Mouse (Mus musculus) liver, adult 2 months (tissue): ENCODE data around the gene Mtf1. TPM values are rescaled to one million over a fixed set of nuclear protein-coding genes. Genes with fewer than 3 reads are reported as not detected.
A peak's percentile ranks its signal among the peaks of the same experiment; 100 is the strongest.

Experiments used
- DNase-seq: peaks from one replicate; pipeline ENCODE4 v3.0.0-alpha.2; 2011; ENCODE audit warnings: low read depth, low spot score; ENCODE audit errors: extremely low read depth
- H3K27ac ChIP-seq: fragments of 200-500 bp; replicated peaks from 2 replicates; pipeline ENCODE4 v1.5.1; 2012; ENCODE audit warnings: low read depth, mild to moderate bottlenecking, control low read depth, inconsistent platforms, low read length; ENCODE audit not compliant: insufficient read depth
- H3K27me3 ChIP-seq: fragments of 200-500 bp; 2 replicates; pipeline ENCODE4 v1.6.1; 2012; ENCODE audit warnings: mild to moderate bottlenecking, moderate library complexity, low read length, inconsistent platforms; ENCODE audit not compliant: control insufficient read depth, insufficient read depth
- H3K36me3 ChIP-seq: fragments of 200-500 bp; 2 replicates; pipeline ENCODE4 v1.6.1; 2012; ENCODE audit warnings: low read length, inconsistent platforms; ENCODE audit not compliant: control insufficient read depth, insufficient read depth
- H3K4me1 ChIP-seq: fragments of 200-500 bp; 2 replicates; pipeline ENCODE4 v1.6.1; 2011; ENCODE audit warnings: low read length; ENCODE audit not compliant: control insufficient read depth, insufficient read depth
- H3K4me3 ChIP-seq: fragments of 200-500 bp; 2 replicates; pipeline ENCODE4 v1.5.1; 2011; ENCODE audit warnings: low read depth, mild to moderate bottlenecking, control low read depth, low read length, moderate library complexity; ENCODE audit not compliant: insufficient read depth
- H3K79me2 ChIP-seq: fragments of 200-500 bp; 2 replicates; pipeline ENCODE4 v1.6.1; 2012; ENCODE audit warnings: inconsistent platforms, mild to moderate bottlenecking, low read length, moderate library complexity; ENCODE audit not compliant: control insufficient read depth, insufficient read depth
- H3K9ac ChIP-seq: fragments of 200-500 bp; 2 replicates; pipeline ENCODE4 v1.6.1; 2012; ENCODE audit warnings: low read depth, mild to moderate bottlenecking, control low read depth, inconsistent platforms, low read length
- CTCF ChIP-seq: fragments of 200-500 bp; IDR thresholded peaks from 2 replicates; pipeline ENCODE4 v1.5.1; 2011; ENCODE audit warnings: low read depth, low read length, control low read depth
- POLR2A ChIP-seq: fragments of 200-500 bp; IDR thresholded peaks from 2 replicates; pipeline ENCODE4 v1.6.1; 2011; ENCODE audit warnings: low read length, control low read depth; ENCODE audit not compliant: insufficient read depth; ENCODE audit errors: extremely low read depth
- WGBS: fragments of 180-500 bp; shearing (Covaris S2); methylation state at CpG from one replicate; pipeline ENCODE4 v1.1.7; 2018; 5-methylcytosine and 5-hydroxymethylcytosine counted together
- polyA plus RNA-seq: library from polyadenylated mRNA; depleted of rRNA; stranded (reverse); fragments of >200 nt; gene quantifications from 2 replicates; pipeline ENCODE4 v1.2.3, GENCODE M21; 2012
- total RNA-seq: library from RNA; depleted of rRNA; stranded (reverse); fragments of >200 nt; gene quantifications from 2 replicates; pipeline ENCODE4 v1.2.3, GENCODE M21; 2014

Gene Mtf1
- total and polyA plus RNA-seq, 2 experiments, result 4.3 to 5.1 TPM

- H3K4me3 ChIP-seq, result peak within 1 kb of the TSS; percentile 87
- TF ChIP-seq POLR2A, result peak; percentile 50; the same call in 1 of the 2 replicates
- peak; percentile 24; the same call in 1 of the 2 replicates for TF ChIP-seq CTCF
- DNase-seq, result peak; percentile 73
- H3K36me3 ChIP-seq, result peaks cover 23% of the 10 kb centered on the region
- no peaks in the 10 kb centered on the region for H3K27me3 ChIP-seq
- under 1% methylated on average over 72 of the region's 90 CpGs for WGBS
- H3K79me2 ChIP-seq, result peaks cover 16% of the 10 kb centered on the region; the same call in 1 of the 2 replicates
- H3K27ac ChIP-seq, result peak within 1 kb of the TSS; percentile 77
- H3K4me1 ChIP-seq, result peaks cover 13% of the 10 kb centered on the region
- peak within 1 kb of the TSS; percentile 97 for H3K9ac ChIP-seq
These were observed 48.5 kb downstream of the Mtf1 start, which contains the start of gene Yrdc for GRCm38 (mm10) chr4:124850261-124850913. TSS of gene Yrdc (plus strand) at chr4:124850679.

GRCm38 (mm10) chr4:124850933-124851658 lies 49.2 kb downstream of the Mtf1 start, which contains the start of gene 1110065P20Rik:
TSS of gene 1110065P20Rik (minus strand) at chr4:124851196.
- TF ChIP-seq POLR2A (no peak), CTCF (no peak)
- Histone ChIP-seq H3K27me3 (no peaks in the 10 kb centered on the region), H3K4me1 (peaks cover 13% of the 10 kb centered on the region), H3K4me3 (peak within 1 kb of the TSS; percentile 87), H3K27ac (peak within 1 kb of the TSS; percentile 77), H3K36me3 (peaks cover 28% of the 10 kb centered on the region), H3K9ac (peak within 1 kb of the TSS; percentile 97), H3K79me2 (peaks cover 16% of the 10 kb centered on the region; the same call in 1 of the 2 replicates)
- WGBS, result under 1% methylated on average over 75 of the region's 75 CpGs
- peak; percentile 60 for DNase-seq

DNA sequence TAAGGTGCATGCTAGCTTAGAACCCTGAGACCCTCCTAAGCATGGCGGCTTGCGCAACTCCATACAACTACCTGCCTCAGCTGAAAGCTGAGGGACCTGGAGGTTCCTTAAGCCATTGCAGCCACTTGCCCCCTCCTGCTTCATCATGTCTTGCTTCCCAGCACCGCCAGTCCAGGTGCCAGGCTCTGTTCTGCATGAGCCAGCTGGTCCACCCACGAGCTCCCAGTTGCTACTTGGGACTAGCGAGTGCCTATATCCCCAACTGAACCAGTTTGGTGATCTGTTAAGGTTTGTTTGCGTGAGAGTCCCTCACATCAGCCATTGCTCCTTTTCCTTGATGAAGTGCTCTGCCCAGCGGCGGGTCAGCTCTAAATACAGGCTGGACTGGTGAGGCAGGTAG lies 54.4 kb downstream of the Mtf1 start:
- peaks cover 28% of the 10 kb centered on the region for H3K36me3 ChIP-seq
- H3K9ac ChIP-seq, result no peak overlapping the region
- TF ChIP-seq CTCF, result no peak
- no peak for TF ChIP-seq POLR2A
- 97% methylated on average over 8 of the region's 8 CpGs for WGBS
- H3K4me3 ChIP-seq, result no peak overlapping the region
- H3K79me2 ChIP-seq, result peaks cover 11% of the 10 kb centered on the region; the same call in 1 of the 2 replicates
- H3K4me1 ChIP-seq, result peaks cover 7% of the 10 kb centered on the region
- no peak for DNase-seq
- H3K27ac ChIP-seq, result no peak overlapping the region
- peaks cover 1% of the 10 kb centered on the region; the same call in 1 of the 2 replicates for H3K27me3 ChIP-seq

- WGBS, result 46% methylated on average over 5 of the region's 5 CpGs
- peaks cover 22% of the 10 kb centered on the region for H3K36me3 ChIP-seq
- H3K27ac ChIP-seq, result no peak overlapping the region
- no peak overlapping the region for H3K9ac ChIP-seq
- no peaks in the 10 kb centered on the region; the same call in 1 of the 2 replicates for H3K4me1 ChIP-seq
- H3K27me3 ChIP-seq, result peaks cover 13% of the 10 kb centered on the region
- DNase-seq, result no peak
- TF ChIP-seq POLR2A (no peak), CTCF (no peak)
- H3K79me2 ChIP-seq, result no peaks in the 10 kb centered on the region
- no peak overlapping the region for H3K4me3 ChIP-seq
These were observed 56.5 kb downstream of the Mtf1 start for GRCm38 (mm10) chr4:124858370-124858769.

DNA sequence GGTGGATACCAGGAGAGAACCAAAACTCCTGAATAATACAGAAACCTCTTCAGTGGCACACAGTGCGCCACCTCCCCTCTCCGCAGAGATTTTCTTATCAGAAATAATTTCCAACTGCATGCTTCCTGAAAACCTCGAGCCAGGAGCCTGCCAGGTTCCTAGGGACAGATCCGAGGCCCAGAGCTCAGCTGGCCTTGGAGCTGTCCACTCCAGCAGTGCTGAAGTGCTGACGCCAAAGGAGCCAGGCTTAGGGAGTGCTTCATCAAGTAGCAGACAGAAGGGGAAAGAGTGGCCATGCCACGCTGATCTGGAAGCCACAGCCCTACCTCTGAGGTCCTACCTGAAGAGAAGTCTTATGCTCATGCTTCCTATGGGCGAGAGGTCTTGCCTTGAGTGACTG lies 58.5 kb downstream of the Mtf1 start:
- Histone ChIP-seq H3K27me3 (peaks cover 13% of the 10 kb centered on the region), H3K9ac (no peak overlapping the region), H3K79me2 (no peaks in the 10 kb centered on the region), H3K36me3 (peaks cover 4% of the 10 kb centered on the region; the same call in 1 of the 2 replicates), H3K4me1 (no peaks in the 10 kb centered on the region; the same call in 1 of the 2 replicates), H3K27ac (no peak overlapping the region), H3K4me3 (no peak overlapping the region)
- no peak for DNase-seq
- no peak for TF ChIP-seq POLR2A
- TF ChIP-seq CTCF, result no peak
- 9% methylated on average over 7 of the region's 7 CpGs for WGBS
